Mouse (Mus musculus): ENCODE measurements at regions not wholly inside any gene's neighbourhood (a gene's known extent, or its start where the extent isn't known, plus 50 kb on each side); places are given as distances from the start of the nearest gene placed in this dataset.

GRCm38 (mm10) chr16:85704254-85705020 is 98.5 kb downstream of the Adamts1 start:
- Histone ChIP-seq H3K36me3 (replicated peaks; ENCODE audit: control insufficient read depth, insufficient read depth, low read depth) (no peaks in the 10 kb centered on the region), H3K9ac (replicated peaks) (no peak overlapping the region), H3K4me3 (ENCODE audit: insufficient read depth in 1 of 2, low read depth in 2 of 2, low read length in 2 of 2) (no peak overlapping the region), H3K4me1 (replicated peaks; ENCODE audit: control insufficient read depth in 2 of 2, insufficient read depth in 2 of 2, low read length in 1 of 2) (no peaks in the 10 kb centered on the region), H3K9me3 (ENCODE audit: control insufficient read depth, low read length) (no peaks in the 10 kb centered on the region), H3K4me2 (ENCODE audit: low read depth) (no peak overlapping the region), H3K27me3 (ENCODE audit: control insufficient read depth, insufficient read depth, low read length) (no peaks in the 10 kb centered on the region), H3K27ac (no peak overlapping the region)
- TF ChIP-seq EP300 (IDR thresholded peaks at IDR 0.05; ENCODE audit: low read depth) (no peak), CTCF (IDR thresholded peaks at IDR 0.05; ENCODE audit: low read depth) (no peak)
- WGBS (ENCODE audit: insufficient replicate concordance), result 62% methylated on average over 9 of the region's 9 CpGs
- ATAC-seq (ENCODE audit: insufficient read depth) (no peak), DNase-seq (ENCODE audit: low read depth in 3 of 3, low spot score in 3 of 3) (no peak)

- no peak overlapping the region for H3K9ac ChIP-seq (replicated peaks)
- no peaks in the 10 kb centered on the region for H3K27me3 ChIP-seq (ENCODE audit: control insufficient read depth, insufficient read depth, low read length)
- ATAC-seq (ENCODE audit: insufficient read depth) (no peak), DNase-seq (ENCODE audit: low read depth in 3 of 3, low spot score in 3 of 3) (no peak)
- no peak overlapping the region for H3K4me2 ChIP-seq (ENCODE audit: low read depth)
- WGBS (ENCODE audit: insufficient replicate concordance), result 51% methylated on average over 2 of the region's 2 CpGs
- H3K27ac ChIP-seq, result no peak overlapping the region
- no peaks in the 10 kb centered on the region for H3K4me1 ChIP-seq (replicated peaks; ENCODE audit: control insufficient read depth in 2 of 2, insufficient read depth in 2 of 2, low read length in 1 of 2)
- TF ChIP-seq EP300 (IDR thresholded peaks at IDR 0.05; ENCODE audit: low read depth), result no peak
- no peak for TF ChIP-seq CTCF (IDR thresholded peaks at IDR 0.05; ENCODE audit: low read depth)
- no peaks in the 10 kb centered on the region for H3K9me3 ChIP-seq (ENCODE audit: control insufficient read depth, low read length)
- no peak overlapping the region for H3K4me3 ChIP-seq (ENCODE audit: insufficient read depth in 1 of 2, low read depth in 2 of 2, low read length in 2 of 2)
- H3K36me3 ChIP-seq (replicated peaks; ENCODE audit: control insufficient read depth, insufficient read depth, low read depth), result no peaks in the 10 kb centered on the region
These were observed 99.9 kb downstream of the Adamts1 start for GRCm38 (mm10) chr16:85702889-85703480.

- Histone ChIP-seq H3K36me3 (replicated peaks; ENCODE audit: control insufficient read depth, insufficient read depth, low read depth) (no peaks in the 10 kb centered on the region), H3K4me1 (replicated peaks; ENCODE audit: control insufficient read depth in 2 of 2, insufficient read depth in 2 of 2, low read length in 1 of 2) (no peaks in the 10 kb centered on the region), H3K4me3 (ENCODE audit: insufficient read depth in 1 of 2, low read depth in 2 of 2, low read length in 2 of 2) (no peak overlapping the region), H3K27me3 (ENCODE audit: control insufficient read depth, insufficient read depth, low read length) (no peaks in the 10 kb centered on the region), H3K9me3 (ENCODE audit: control insufficient read depth, low read length) (no peaks in the 10 kb centered on the region), H3K27ac (no peak overlapping the region), H3K9ac (replicated peaks) (no peak overlapping the region), H3K4me2 (ENCODE audit: low read depth) (no peak overlapping the region)
- no peak for ATAC-seq (ENCODE audit: insufficient read depth)
- 60% methylated on average over 4 of the region's 4 CpGs for WGBS (ENCODE audit: insufficient replicate concordance)
- no peak for TF ChIP-seq EP300 (IDR thresholded peaks at IDR 0.05; ENCODE audit: low read depth)
- no peak for TF ChIP-seq CTCF (IDR thresholded peaks at IDR 0.05; ENCODE audit: low read depth)
- DNase-seq (ENCODE audit: low read depth in 3 of 3, low spot score in 3 of 3), result no peak
These were observed 103.6 kb downstream of the Adamts1 start for GRCm38 (mm10) chr16:85699329-85699728.

DNA sequence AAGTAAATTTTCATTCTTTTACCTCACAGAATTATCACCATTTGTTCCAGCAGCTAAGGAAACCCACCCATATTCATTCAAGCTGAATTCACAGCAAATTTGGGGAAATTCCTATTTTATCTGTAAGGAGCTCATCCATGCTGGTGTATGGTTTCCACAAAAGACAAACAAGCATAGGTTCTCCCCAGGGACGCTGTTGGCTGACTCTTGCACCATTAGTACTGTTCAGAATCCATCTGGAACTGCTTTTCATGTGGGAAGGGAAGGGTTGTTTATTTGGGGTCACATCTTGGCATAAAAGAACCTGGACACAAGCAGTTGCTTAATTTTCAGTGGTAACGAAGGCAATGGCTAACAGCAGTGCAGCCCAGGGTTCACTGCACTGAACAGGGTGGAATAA is 120.2 kb downstream of the Adamts1 start:
- H3K9ac ChIP-seq (replicated peaks), result no peak overlapping the region
- WGBS (ENCODE audit: insufficient replicate concordance), result 46% methylated on average over 2 of the region's 2 CpGs
- H3K36me3 ChIP-seq (replicated peaks; ENCODE audit: control insufficient read depth, insufficient read depth, low read depth), result no peaks in the 10 kb centered on the region
- H3K4me3 ChIP-seq (ENCODE audit: insufficient read depth in 1 of 2, low read depth in 2 of 2, low read length in 2 of 2), result no peak overlapping the region
- no peaks in the 10 kb centered on the region for H3K4me1 ChIP-seq (replicated peaks; ENCODE audit: control insufficient read depth in 2 of 2, insufficient read depth in 2 of 2, low read length in 1 of 2)
- H3K27ac ChIP-seq, result no peak overlapping the region
- ATAC-seq (ENCODE audit: insufficient read depth), result no peak
- H3K9me3 ChIP-seq (ENCODE audit: control insufficient read depth, low read length), result no peaks in the 10 kb centered on the region
- TF ChIP-seq CTCF (IDR thresholded peaks at IDR 0.05; ENCODE audit: low read depth), result no peak
- no peaks in the 10 kb centered on the region for H3K27me3 ChIP-seq (ENCODE audit: control insufficient read depth, insufficient read depth, low read length)
- DNase-seq (ENCODE audit: low read depth in 3 of 3, low spot score in 3 of 3), result no peak
- H3K4me2 ChIP-seq (ENCODE audit: low read depth), result no peak overlapping the region

DNA sequence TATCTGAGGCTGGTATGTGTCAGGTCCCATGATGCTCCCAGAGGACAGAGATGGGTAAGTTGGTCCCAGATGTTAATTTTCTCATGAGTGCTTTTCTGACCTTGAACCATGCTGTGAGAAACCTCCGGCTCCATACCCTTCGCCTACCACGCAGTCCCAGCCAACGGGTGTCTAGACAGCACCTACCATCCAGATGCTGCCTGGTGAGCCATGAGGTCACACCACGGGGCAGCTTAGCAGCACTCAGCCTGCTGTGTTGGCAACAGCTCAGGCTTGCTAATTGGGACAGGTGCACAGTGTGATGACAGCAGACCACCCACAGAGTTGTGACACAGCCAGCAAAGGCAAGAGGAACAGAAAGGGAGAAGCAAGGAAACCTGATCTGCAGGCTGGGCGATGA is 122.6 kb downstream of the Adamts1 start:
- Histone ChIP-seq H3K36me3 (replicated peaks; ENCODE audit: control insufficient read depth, insufficient read depth, low read depth) (no peaks in the 10 kb centered on the region), H3K4me3 (ENCODE audit: insufficient read depth in 1 of 2, low read depth in 2 of 2, low read length in 2 of 2) (no peak overlapping the region), H3K4me2 (ENCODE audit: low read depth) (no peak overlapping the region), H3K27me3 (ENCODE audit: control insufficient read depth, insufficient read depth, low read length) (no peaks in the 10 kb centered on the region), H3K9ac (replicated peaks) (no peak overlapping the region), H3K27ac (no peak overlapping the region), H3K9me3 (ENCODE audit: control insufficient read depth, low read length) (no peaks in the 10 kb centered on the region), H3K4me1 (replicated peaks; ENCODE audit: control insufficient read depth in 2 of 2, insufficient read depth in 2 of 2, low read length in 1 of 2) (no peaks in the 10 kb centered on the region)
- ATAC-seq (ENCODE audit: insufficient read depth) (no peak), DNase-seq (ENCODE audit: low read depth in 3 of 3, low spot score in 3 of 3) (no peak)
- no peak for TF ChIP-seq CTCF (IDR thresholded peaks at IDR 0.05; ENCODE audit: low read depth)
- TF ChIP-seq EP300 (IDR thresholded peaks at IDR 0.05; ENCODE audit: low read depth), result no peak
- 50% methylated on average over 6 of the region's 6 CpGs for WGBS (ENCODE audit: insufficient replicate concordance)

Data from liver, embryonic 14.5 days (tissue).